Mouse (Mus musculus): ENCODE data around the gene 1700025G04Rik. TPM values are rescaled to one million over a fixed set of nuclear protein-coding genes. Genes with fewer than 3 reads are reported as not detected.

The 1700025G04Rik gene
- polyA plus RNA-seq, 1 experiment from 2014 or later: 38.4 TPM

DNA sequence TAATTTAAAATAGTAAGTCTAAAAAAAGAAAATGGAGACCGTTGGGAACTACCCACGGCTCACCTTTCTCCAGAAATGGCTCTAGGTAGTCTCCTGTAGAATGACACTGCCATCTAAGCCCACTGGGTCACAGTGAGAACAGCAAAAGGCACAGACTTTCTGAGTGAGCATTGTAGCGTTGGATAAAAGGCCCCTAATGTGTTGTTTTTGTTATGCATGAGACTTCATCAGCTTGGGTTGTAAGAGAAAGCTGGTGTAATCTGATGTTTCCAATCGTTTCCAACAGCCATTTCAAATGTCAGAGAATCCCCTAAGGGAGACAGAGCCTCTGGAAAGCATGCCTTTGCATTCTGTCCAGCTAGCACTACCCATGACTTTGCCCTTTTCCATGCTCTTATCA is 19.5 kb downstream of the 1700025G04Rik start:
- Histone ChIP-seq H3K9ac (replicated peaks) (no peak overlapping the region), H3K36me3 (no peaks in the 10 kb centered on the region), H3K4me1 (peaks cover 16% of the 10 kb centered on the region; the same call in 1 of the 2 replicates), H3K4me2 (replicated peaks) (no peak overlapping the region), H3K4me3 (no peak overlapping the region), H3K9me3 (no peaks in the 10 kb centered on the region), H3K27ac (replicated peaks) (no peak overlapping the region), H3K27me3 (no peaks in the 10 kb centered on the region)
- WGBS: 53% methylated on average over 4 of the region's 4 CpGs
- ATAC-seq (ENCODE audit: low FRiP score, low read depth): no peak

DNA sequence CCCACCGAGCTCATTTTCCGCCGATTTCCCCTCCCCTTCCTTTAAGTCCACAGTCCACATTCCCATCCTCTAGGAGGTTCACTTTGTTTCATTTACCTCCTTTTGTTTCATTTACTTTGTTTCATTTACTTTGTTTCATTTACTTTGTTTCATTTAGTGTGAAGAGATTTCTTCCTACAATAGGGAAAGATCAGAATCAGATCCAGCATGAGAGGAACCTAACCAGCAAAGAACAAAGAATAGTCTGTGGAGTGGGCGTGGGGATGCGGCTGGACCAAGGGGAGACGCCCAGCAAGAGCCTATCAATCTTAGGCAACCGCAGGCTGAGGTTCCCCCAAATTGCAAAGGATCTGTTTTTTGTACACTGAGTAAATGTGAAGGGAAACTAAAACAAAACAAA is 20.2 kb downstream of the 1700025G04Rik start:
- H3K9ac ChIP-seq (replicated peaks): no peak overlapping the region
- no peaks in the 10 kb centered on the region for H3K27me3 ChIP-seq
- no peak overlapping the region for H3K27ac ChIP-seq (replicated peaks)
- no peak for ATAC-seq (ENCODE audit: low FRiP score, low read depth)
- no peak overlapping the region for H3K4me2 ChIP-seq (replicated peaks)
- 35% methylated on average over 7 of the region's 7 CpGs for WGBS
- no peak overlapping the region for H3K4me3 ChIP-seq
- H3K9me3 ChIP-seq: no peaks in the 10 kb centered on the region
- no peaks in the 10 kb centered on the region for H3K36me3 ChIP-seq
- H3K4me1 ChIP-seq: peaks cover 15% of the 10 kb centered on the region; the same call in 1 of the 2 replicates

DNA sequence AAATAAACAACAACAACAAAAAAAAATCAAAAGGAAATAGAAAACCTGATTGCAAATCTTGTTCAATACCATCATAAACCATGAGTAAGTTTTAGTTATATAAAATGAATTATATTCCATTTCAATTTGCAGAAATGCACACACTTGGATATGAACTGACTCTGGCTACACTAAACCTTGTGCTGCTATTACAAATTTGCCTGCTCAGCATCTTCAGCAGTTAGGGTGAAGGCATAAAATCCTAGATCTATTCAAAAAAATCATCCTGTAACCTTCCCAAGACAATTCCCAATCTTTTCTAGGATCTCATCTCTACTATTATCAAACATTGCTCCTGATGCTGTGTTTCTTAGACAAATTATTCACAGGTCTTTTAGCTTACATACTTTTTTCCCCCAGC is 22.0 kb downstream of the 1700025G04Rik start:
- no peak for ATAC-seq (ENCODE audit: low FRiP score, low read depth)
- H3K9me3 ChIP-seq: no peaks in the 10 kb centered on the region
- peaks cover 15% of the 10 kb centered on the region; the same call in 1 of the 2 replicates for H3K4me1 ChIP-seq
- H3K36me3 ChIP-seq: no peaks in the 10 kb centered on the region
- H3K4me3 ChIP-seq: no peak overlapping the region
- H3K27me3 ChIP-seq: no peaks in the 10 kb centered on the region
- no peak overlapping the region for H3K4me2 ChIP-seq (replicated peaks)
- H3K27ac ChIP-seq (replicated peaks): no peak overlapping the region
- H3K9ac ChIP-seq (replicated peaks): no peak overlapping the region

DNA sequence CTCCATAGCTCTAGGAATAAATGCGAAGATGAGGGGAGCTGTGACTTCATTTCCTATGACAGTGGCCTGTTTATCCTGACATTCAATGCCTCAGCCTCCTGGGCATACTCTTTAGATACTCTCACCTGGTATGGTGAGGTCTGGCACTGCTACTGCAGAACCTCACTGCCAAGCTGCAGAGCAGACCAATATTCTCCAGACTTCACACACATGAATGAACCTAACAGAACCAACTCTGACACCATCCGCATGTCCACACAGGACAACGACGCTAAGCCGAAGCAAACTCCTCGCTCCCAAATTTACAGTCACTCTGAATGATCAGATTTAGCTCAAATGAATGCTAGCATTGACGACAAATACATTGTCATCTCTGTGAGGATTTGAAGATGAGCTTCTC is 24.4 kb downstream of the 1700025G04Rik start:
- WGBS: 95% methylated on average over 7 of the region's 7 CpGs
- no peak for ATAC-seq (ENCODE audit: low FRiP score, low read depth)

DNA sequence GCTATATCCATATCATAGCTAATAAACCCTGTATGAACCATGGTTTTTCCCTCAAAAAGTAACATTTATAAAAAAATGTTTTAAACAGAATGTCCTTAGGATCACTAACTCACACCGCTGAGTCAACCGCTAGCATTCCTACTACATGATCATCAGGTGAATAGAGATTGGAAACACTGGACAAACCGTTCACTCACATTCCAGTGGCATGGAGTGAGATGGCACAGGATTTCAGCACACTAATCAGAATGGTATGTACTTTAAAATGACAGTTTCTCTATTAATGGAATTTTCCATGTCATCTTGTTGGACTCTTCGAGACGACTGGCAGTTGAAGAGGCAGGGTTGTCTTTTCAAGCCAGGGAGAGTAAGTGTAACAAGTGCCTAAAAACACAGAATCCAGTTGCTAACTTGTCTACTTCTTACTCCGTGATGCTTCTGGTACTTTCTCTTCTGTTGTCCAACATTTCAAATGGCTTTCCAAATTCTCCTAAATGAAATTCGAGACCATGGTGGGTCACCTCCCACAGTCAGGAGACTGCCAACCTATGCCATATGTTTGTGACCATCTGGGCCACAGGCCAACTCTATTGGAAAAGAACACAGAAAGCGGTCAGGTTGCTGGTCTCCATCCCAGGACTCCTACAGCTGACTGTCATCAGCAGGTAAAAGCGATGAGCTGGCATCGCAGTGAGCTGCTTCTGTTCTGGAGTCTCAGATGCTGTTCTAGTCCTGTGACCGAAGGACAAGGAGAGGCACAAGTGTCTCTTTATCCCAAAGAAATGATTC is 26.4 kb downstream of the 1700025G04Rik start:
- Histone ChIP-seq H3K27me3 (no peaks in the 10 kb centered on the region), H3K4me3 (no peak overlapping the region), H3K9ac (replicated peaks) (no peak overlapping the region), H3K4me1 (0 out of 2 replicates have a peak, but pooled peaks cover 3% of the 10 kb centered on the region), H3K27ac (replicated peaks) (no peak overlapping the region), H3K4me2 (replicated peaks) (no peak overlapping the region), H3K9me3 (no peaks in the 10 kb centered on the region), H3K36me3 (no peaks in the 10 kb centered on the region)
- ATAC-seq (ENCODE audit: low FRiP score, low read depth): no peak
- WGBS: 96% methylated on average over 11 of the region's 11 CpGs

More for the DNA sequence above, 24.4 kb downstream of the 1700025G04Rik start:
- no peak overlapping the region for H3K27ac ChIP-seq (replicated peaks)
- no peak overlapping the region for H3K9ac ChIP-seq (replicated peaks)
- H3K27me3 ChIP-seq: no peaks in the 10 kb centered on the region
- H3K4me2 ChIP-seq (replicated peaks): no peak overlapping the region
- peaks cover 10% of the 10 kb centered on the region; the same call in 1 of the 2 replicates for H3K4me1 ChIP-seq
- no peak overlapping the region for H3K4me3 ChIP-seq
- no peaks in the 10 kb centered on the region for H3K9me3 ChIP-seq
- no peaks in the 10 kb centered on the region for H3K36me3 ChIP-seq

DNA sequence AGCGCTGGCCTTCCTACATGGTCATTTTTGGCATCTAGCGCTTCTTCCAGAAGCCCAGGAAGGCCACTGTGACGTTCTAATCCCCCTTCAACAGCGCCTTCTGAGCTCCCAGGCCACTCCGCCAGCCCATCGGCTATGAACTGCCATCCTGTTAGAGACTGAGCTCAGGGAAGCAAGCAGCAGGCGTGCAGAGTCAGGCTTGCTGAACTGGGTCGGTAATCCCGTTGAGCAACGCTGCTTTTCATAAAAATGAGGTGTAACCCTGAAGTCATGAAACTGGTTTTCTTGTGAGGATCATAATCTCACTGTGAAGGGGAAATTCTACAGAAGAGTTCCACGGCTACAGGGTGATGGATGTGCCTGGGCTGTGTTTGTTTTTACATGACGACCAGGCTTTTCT is 28.2 kb downstream of the 1700025G04Rik start:
- 84% methylated on average over 12 of the region's 12 CpGs for WGBS
- no peaks in the 10 kb centered on the region for H3K27me3 ChIP-seq

DNA sequence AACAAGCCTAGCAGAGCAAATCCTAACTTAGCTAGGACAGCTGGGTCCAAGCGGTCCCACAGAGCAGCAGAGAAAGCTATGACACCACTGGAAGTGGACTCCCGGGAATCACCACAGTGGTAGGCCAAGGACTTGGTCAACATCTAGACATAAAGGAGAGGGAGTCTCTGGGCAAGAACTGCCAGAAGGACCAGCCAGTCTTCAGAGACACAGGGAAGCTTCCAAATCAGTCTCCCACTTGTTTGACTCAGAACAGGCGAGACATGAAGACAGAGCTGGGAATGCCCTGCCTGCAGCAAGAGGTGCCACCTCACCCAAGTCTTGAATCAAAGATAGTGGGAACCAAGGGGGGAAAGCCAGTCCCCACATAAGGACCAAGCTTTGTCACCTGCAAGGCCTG is 29.7 kb downstream of the 1700025G04Rik start:
- Histone ChIP-seq H3K27me3 (no peaks in the 10 kb centered on the region), H3K36me3 (no peaks in the 10 kb centered on the region), H3K4me1 (0 out of 2 replicates have a peak, but pooled peaks cover 3% of the 10 kb centered on the region), H3K4me3 (no peak overlapping the region), H3K27ac (replicated peaks) (0 out of 2 replicates have a peak overlapping the region, but pooled peaks have one; percentile 20), H3K4me2 (replicated peaks) (no peak overlapping the region), H3K9ac (replicated peaks) (no peak overlapping the region), H3K9me3 (no peaks in the 10 kb centered on the region)
- ATAC-seq (ENCODE audit: low FRiP score, low read depth): no peak
- WGBS: 88% methylated on average over 3 of the region's 3 CpGs

More for the DNA sequence above, 28.2 kb downstream of the 1700025G04Rik start:
- Histone ChIP-seq H3K36me3 (no peaks in the 10 kb centered on the region), H3K9ac (replicated peaks) (no peak overlapping the region), H3K9me3 (no peaks in the 10 kb centered on the region), H3K27ac (replicated peaks) (no peak overlapping the region), H3K4me3 (no peak overlapping the region), H3K4me2 (replicated peaks) (no peak overlapping the region), H3K4me1 (0 out of 2 replicates have a peak, but pooled peaks cover 3% of the 10 kb centered on the region)
- no peak for ATAC-seq (ENCODE audit: low FRiP score, low read depth)

DNA sequence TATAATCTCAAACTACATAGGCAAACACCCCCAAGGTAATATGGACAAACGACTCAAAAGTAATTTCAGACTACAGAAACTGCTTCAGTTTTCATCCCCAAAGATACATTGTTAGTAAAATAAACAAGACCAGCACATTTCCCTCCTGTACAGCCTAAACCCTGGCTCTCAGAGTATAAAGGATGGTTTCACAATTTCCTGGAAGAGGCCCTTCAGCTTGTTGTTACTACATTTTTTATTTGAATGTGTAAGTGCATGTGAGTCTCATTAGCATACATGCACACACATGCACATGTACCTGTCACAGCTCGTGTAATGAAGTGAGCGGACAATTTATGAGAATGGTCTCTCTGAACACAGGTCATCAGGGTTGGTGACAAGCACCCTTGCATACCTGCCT is 31.1 kb downstream of the 1700025G04Rik start:
- no peaks in the 10 kb centered on the region for H3K9me3 ChIP-seq
- H3K9ac ChIP-seq (replicated peaks): no peak overlapping the region
- 90% methylated on average over 3 of the region's 3 CpGs for WGBS
- H3K27ac ChIP-seq (replicated peaks): no peak overlapping the region
- H3K27me3 ChIP-seq: no peaks in the 10 kb centered on the region
- H3K4me3 ChIP-seq: no peak overlapping the region
- ATAC-seq (ENCODE audit: low FRiP score, low read depth): no peak
- 0 out of 2 replicates have a peak, but pooled peaks cover 3% of the 10 kb centered on the region for H3K4me1 ChIP-seq
- no peaks in the 10 kb centered on the region for H3K36me3 ChIP-seq
- H3K4me2 ChIP-seq (replicated peaks): no peak overlapping the region

DNA sequence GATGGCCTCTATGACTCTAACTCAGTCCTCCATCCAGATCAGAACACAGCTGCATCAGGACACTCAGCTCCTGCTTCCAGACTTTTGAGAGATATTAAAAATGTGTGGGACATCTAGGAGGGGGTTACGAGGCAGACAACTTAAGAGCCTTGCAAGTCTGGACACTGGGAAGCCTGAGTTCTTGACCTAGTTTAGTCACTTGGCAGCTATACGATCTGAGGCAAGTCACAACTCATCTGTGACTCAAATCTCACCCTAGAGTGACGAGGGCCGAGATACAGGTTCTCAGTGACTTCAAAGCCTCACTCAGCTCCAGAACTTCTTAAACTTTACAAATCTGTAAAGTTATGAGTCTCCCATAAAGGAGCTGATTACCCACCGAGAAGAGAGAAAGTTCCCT is 36.8 kb downstream of the 1700025G04Rik start:
- Histone ChIP-seq H3K4me3 (no peak overlapping the region), H3K27ac (replicated peaks) (no peak overlapping the region), H3K27me3 (no peaks in the 10 kb centered on the region), H3K4me2 (replicated peaks) (no peak overlapping the region), H3K9me3 (no peaks in the 10 kb centered on the region), H3K36me3 (no peaks in the 10 kb centered on the region), H3K4me1 (0 out of 2 replicates have a peak, but pooled peaks cover 3% of the 10 kb centered on the region), H3K9ac (replicated peaks) (no peak overlapping the region)
- no peak for ATAC-seq (ENCODE audit: low FRiP score, low read depth)
- WGBS: 92% methylated on average over 5 of the region's 5 CpGs

DNA sequence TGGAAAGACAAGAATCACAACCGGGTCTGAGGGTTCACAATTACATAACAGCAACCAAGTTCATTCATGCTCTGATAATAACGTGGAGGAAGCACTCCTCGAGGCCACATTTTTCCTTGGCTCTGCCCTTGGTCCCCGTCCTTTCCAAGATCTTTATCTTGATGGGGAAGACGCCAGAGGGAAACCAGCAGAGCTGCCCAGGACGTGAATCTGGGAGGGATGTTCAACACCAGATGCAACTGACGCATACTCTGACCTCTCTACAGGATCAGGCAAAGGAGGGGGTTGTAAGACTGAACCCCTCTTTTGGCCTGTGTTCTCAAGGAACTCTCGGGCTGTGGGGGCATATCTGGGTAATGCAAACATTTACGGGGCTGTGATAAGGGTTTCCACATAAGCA is 38.1 kb downstream of the 1700025G04Rik start:
- Histone ChIP-seq H3K9ac (replicated peaks) (no peak overlapping the region), H3K9me3 (no peaks in the 10 kb centered on the region), H3K27ac (replicated peaks) (no peak overlapping the region), H3K4me2 (replicated peaks) (no peak overlapping the region), H3K4me1 (0 out of 2 replicates have a peak, but pooled peaks cover 3% of the 10 kb centered on the region), H3K27me3 (no peaks in the 10 kb centered on the region), H3K4me3 (no peak overlapping the region), H3K36me3 (no peaks in the 10 kb centered on the region)
- no peak for ATAC-seq (ENCODE audit: low FRiP score, low read depth)
- 86% methylated on average over 9 of the region's 9 CpGs for WGBS

DNA sequence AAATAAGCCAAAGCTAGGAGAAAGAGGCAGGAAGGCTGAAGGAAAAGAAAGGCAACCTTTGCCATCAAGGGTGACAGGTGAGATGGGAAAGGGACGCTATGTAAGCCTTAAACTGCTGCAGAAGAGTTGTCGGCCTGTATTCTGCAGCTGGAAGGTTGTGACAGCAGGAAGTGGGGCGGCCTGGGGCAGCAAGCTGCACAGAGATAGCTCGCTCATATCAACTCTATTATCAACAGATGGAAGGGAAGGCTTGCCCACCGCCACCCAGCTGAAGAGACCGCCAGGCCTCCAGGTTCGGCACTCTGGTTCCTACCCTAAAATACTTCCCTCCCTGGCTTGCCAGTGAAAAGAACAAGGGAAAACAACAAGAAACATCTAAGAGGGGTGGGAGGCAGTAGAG is 39.9 kb downstream of the 1700025G04Rik start:
- no peak overlapping the region for H3K9ac ChIP-seq (replicated peaks)
- WGBS: 90% methylated on average over 7 of the region's 7 CpGs
- ATAC-seq (ENCODE audit: low FRiP score, low read depth): no peak

DNA sequence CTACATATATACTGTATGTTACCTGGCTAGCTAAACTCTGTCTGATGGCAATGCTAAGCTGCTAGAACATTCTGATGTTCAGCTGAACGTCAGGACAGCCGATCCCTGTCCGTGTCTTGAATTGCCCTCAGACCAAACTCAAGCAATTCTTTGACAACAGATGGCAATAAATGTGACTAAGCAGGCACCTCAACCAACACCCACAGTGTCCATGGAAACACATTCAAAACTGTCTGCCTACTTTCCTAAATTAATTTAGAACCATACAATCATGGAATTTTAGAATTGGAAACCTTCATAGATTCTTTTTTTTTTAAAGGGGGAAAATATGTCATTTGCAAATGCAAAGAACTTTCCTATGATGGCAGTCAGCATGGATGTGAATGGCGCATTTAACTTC is 41.6 kb downstream of the 1700025G04Rik start:
- no peaks in the 10 kb centered on the region for H3K9me3 ChIP-seq
- no peaks in the 10 kb centered on the region for H3K27me3 ChIP-seq
- no peak for ATAC-seq (ENCODE audit: low FRiP score, low read depth)
- no peaks in the 10 kb centered on the region for H3K36me3 ChIP-seq
- no peak overlapping the region for H3K4me3 ChIP-seq
- no peak overlapping the region for H3K9ac ChIP-seq (replicated peaks)
- WGBS: 80% methylated on average over 4 of the region's 4 CpGs
- H3K4me1 ChIP-seq: peaks cover 5% of the 10 kb centered on the region; the same call in 1 of the 2 replicates
- H3K4me2 ChIP-seq (replicated peaks): no peak overlapping the region
- H3K27ac ChIP-seq (replicated peaks): no peak overlapping the region

More for the DNA sequence above, 39.9 kb downstream of the 1700025G04Rik start:
- no peaks in the 10 kb centered on the region for H3K36me3 ChIP-seq
- H3K27ac ChIP-seq (replicated peaks): no peak overlapping the region
- H3K4me3 ChIP-seq: no peak overlapping the region
- peaks cover 5% of the 10 kb centered on the region; the same call in 1 of the 2 replicates for H3K4me1 ChIP-seq
- no peaks in the 10 kb centered on the region for H3K9me3 ChIP-seq
- H3K27me3 ChIP-seq: no peaks in the 10 kb centered on the region
- H3K4me2 ChIP-seq (replicated peaks): no peak overlapping the region
